Mouse (Mus musculus) myocyte (in vitro differentiated cells): ENCODE data around the gene Prkn.

Experiments
- E2F4 ChIP-seq: IDR thresholded peaks from one replicate; pipeline ENCODE4 v1.6.1; 2011; ENCODE audit warnings: mild to moderate bottlenecking, control low read depth, moderate library complexity; ENCODE audit not compliant: insufficient read depth
- MAX ChIP-seq: IDR thresholded peaks from one replicate; pipeline ENCODE4 v1.6.1; 2011; ENCODE audit warnings: low read depth, mild to moderate bottlenecking, control low read depth
- MYOD1 ChIP-seq, 3 experiments: IDR thresholded peaks; one replicate each; pipeline ENCODE4 v1.6.1; 2011; ENCODE audit warnings: control low read depth in 2 of 3, low read depth in 2 of 3, mild to moderate bottlenecking in 2 of 3, moderate library complexity in 1 of 3; ENCODE audit not compliant: insufficient read length in 2 of 3, control insufficient read depth in 1 of 3
- MYOG ChIP-seq, 3 experiments: IDR thresholded peaks; one replicate each; pipeline ENCODE4 v1.6.1; 2011; ENCODE audit warnings: control low read depth in 2 of 3, low read depth in 2 of 3, mild to moderate bottlenecking in 2 of 3; ENCODE audit not compliant: insufficient read length in 2 of 3, control insufficient read depth in 1 of 3, insufficient read depth in 1 of 3
- POLR2A ChIP-seq: IDR thresholded peaks from one replicate; pipeline ENCODE4 v1.6.1; 2011; ENCODE audit warnings: low read depth, mild to moderate bottlenecking, control low read depth, moderate library complexity; ENCODE audit not compliant: insufficient read length
- POLR2AphosphoS2 ChIP-seq: IDR thresholded peaks from one replicate; pipeline ENCODE4 v1.6.1; 2011; ENCODE audit warnings: low read depth, control low read depth; ENCODE audit not compliant: insufficient read length
- SRF ChIP-seq: IDR thresholded peaks from one replicate; pipeline ENCODE4 v1.6.1; 2011; ENCODE audit warnings: low read depth; ENCODE audit not compliant: control insufficient read depth, insufficient read length
- TCF12 ChIP-seq: IDR thresholded peaks from one replicate; pipeline ENCODE4 v1.6.1; 2011; ENCODE audit warnings: mild to moderate bottlenecking, control low read depth; ENCODE audit not compliant: poor library complexity, insufficient read depth, severe bottlenecking
- USF1 ChIP-seq: IDR thresholded peaks from one replicate; pipeline ENCODE4 v1.6.1; 2011; ENCODE audit warnings: low read depth, mild to moderate bottlenecking, control low read depth, moderate library complexity

GRCm38 (mm10) chr17:11510081-11510480, 669.9 kb downstream of the Prkn start:
- no peak for TF ChIP-seq MAX
- no peak for TF ChIP-seq POLR2A
- TF ChIP-seq POLR2AphosphoS2: no peak
- no peak for TF ChIP-seq USF1
- TF ChIP-seq E2F4: no peak
- no peak for TF ChIP-seq MYOG (IDR thresholded peaks at IDR 0.05; ENCODE audit: control insufficient read depth in 1 of 3, insufficient read depth in 1 of 3, insufficient read length in 2 of 3, low read depth in 2 of 3)
- no peak for TF ChIP-seq TCF12
- no peak for TF ChIP-seq SRF
- no peak for TF ChIP-seq MYOD1 (IDR thresholded peaks at IDR 0.05; ENCODE audit: control insufficient read depth in 1 of 3, insufficient read length in 2 of 3, low read depth in 2 of 3)
